Mouse (Mus musculus): ENCODE results near the gene Ddx54. TPM values are rescaled to one million over a fixed set of nuclear protein-coding genes. Genes with fewer than 3 reads are reported as not detected.

Gene Ddx54
- polyA plus RNA-seq, 1 experiment from 2014 or later: 41.9 TPM

DNA sequence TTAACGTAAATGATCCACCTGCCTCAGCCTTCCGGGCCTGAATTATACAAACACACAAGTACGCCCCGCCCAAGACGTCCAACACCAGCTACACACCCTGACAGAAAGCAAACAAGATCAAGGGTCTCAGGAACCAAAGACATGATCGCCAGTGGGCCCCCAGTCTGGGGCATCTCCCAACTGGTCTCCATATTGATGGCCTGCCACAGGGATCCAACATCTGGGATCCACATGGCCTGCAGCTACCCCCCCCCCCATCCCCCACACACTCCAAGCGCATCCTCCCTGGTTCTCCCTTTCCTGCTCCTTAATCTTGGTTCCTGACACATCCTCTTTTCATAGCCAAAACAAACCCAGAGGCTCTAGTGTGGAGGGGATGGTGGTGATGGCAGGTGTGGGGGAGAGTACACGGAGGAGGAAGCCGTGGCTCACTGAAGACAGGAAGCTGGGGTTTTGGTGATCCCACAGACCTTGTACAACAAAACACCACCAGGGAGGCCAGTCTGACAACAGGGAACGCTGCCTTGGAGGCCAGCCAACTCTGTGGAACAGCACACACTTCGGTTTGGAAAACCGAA lies 33.9 kb upstream of the Ddx54 start:
- peak overlapping the region; percentile 82 for H3K27ac ChIP-seq (ENCODE audit: low read length)
- 24% methylated on average over 12 of the region's 12 CpGs for WGBS
- H3K36me3 ChIP-seq (ENCODE audit: control insufficient read depth, insufficient read depth, low read length): peaks cover 4% of the 10 kb centered on the region; the same call in 1 of the 2 replicates
- ATAC-seq (ENCODE audit: insufficient read depth, low FRiP score): peak; percentile 14
- H3K27me3 ChIP-seq (ENCODE audit: control insufficient read depth, insufficient read depth, low read length): no peaks in the 10 kb centered on the region
- H3K4me2 ChIP-seq (ENCODE audit: low read depth, low read length): peak overlapping the region; percentile 35; the same call in 1 of the 2 replicates
- peaks cover 36% of the 10 kb centered on the region for H3K4me1 ChIP-seq (ENCODE audit: control insufficient read depth, insufficient read depth, low read length)
- no peaks in the 10 kb centered on the region for H3K9me3 ChIP-seq (replicated peaks; ENCODE audit: control insufficient read depth, low read length)
- peak overlapping the region; percentile 34 for H3K9ac ChIP-seq (ENCODE audit: low read length)
- no peak overlapping the region for H3K4me3 ChIP-seq (replicated peaks; ENCODE audit: low read length)

- WGBS: 41% methylated on average over 26 of the region's 26 CpGs
- peaks cover 36% of the 10 kb centered on the region for H3K4me1 ChIP-seq (ENCODE audit: control insufficient read depth, insufficient read depth, low read length)
- H3K36me3 ChIP-seq (ENCODE audit: control insufficient read depth, insufficient read depth, low read length): peaks cover 4% of the 10 kb centered on the region; the same call in 1 of the 2 replicates
- H3K4me3 ChIP-seq (replicated peaks; ENCODE audit: low read length): no peak overlapping the region
- peak overlapping the region; percentile 82 for H3K27ac ChIP-seq (ENCODE audit: low read length)
- peak overlapping the region; percentile 35; the same call in 1 of the 2 replicates for H3K4me2 ChIP-seq (ENCODE audit: low read depth, low read length)
- H3K9me3 ChIP-seq (replicated peaks; ENCODE audit: control insufficient read depth, low read length): no peaks in the 10 kb centered on the region
- H3K27me3 ChIP-seq (ENCODE audit: control insufficient read depth, insufficient read depth, low read length): no peaks in the 10 kb centered on the region
- peak overlapping the region; percentile 34 for H3K9ac ChIP-seq (ENCODE audit: low read length)
- ATAC-seq (ENCODE audit: insufficient read depth, low FRiP score): peak; percentile 23; the same call in 1 of the 2 replicates
These were observed 33.2 kb upstream of the Ddx54 start for GRCm38 (mm10) chr5:120579211-120579897.

GRCm38 (mm10) chr5:120579898-120580626 lies 32.5 kb upstream of the Ddx54 start:
- no peak overlapping the region for H3K4me2 ChIP-seq (ENCODE audit: low read depth, low read length)
- WGBS: 90% methylated on average over 26 of the region's 26 CpGs
- peak overlapping the region; percentile 82 for H3K27ac ChIP-seq (ENCODE audit: low read length)

DNA sequence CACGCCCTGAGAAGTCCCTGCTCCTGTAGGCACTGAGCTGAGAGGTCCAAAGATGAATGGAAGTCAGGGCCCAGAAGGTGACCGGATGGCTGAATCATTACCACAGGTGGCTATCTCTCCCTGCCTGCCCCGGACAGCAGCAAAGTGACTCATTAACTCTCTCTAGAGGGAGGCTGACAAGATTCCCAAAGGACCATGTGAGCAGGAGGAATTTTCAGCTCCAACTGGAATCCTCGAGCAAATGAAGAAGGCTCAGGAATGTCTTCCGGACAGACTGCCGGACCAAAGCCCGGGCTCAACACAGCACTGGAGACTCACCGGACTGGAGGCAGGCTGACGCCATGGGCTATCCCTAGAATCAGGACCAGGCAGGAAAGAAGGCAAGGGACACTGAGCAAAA lies 30.5 kb upstream of the Ddx54 start:
- Histone ChIP-seq H3K4me3 (replicated peaks; ENCODE audit: low read length) (no peak overlapping the region), H3K9ac (ENCODE audit: low read length) (no peak overlapping the region), H3K27ac (ENCODE audit: low read length) (no peak overlapping the region), H3K9me3 (replicated peaks; ENCODE audit: control insufficient read depth, low read length) (no peaks in the 10 kb centered on the region), H3K4me1 (ENCODE audit: control insufficient read depth, insufficient read depth, low read length) (peaks cover 40% of the 10 kb centered on the region), H3K36me3 (ENCODE audit: control insufficient read depth, insufficient read depth, low read length) (peaks cover 4% of the 10 kb centered on the region; the same call in 1 of the 2 replicates), H3K4me2 (ENCODE audit: low read depth, low read length) (no peak overlapping the region), H3K27me3 (ENCODE audit: control insufficient read depth, insufficient read depth, low read length) (no peaks in the 10 kb centered on the region)
- ATAC-seq (ENCODE audit: insufficient read depth, low FRiP score): no peak
- 75% methylated on average over 9 of the region's 9 CpGs for WGBS

More at GRCm38 (mm10) chr5:120579898-120580626, 32.5 kb upstream of the Ddx54 start:
- Histone ChIP-seq H3K27me3 (ENCODE audit: control insufficient read depth, insufficient read depth, low read length) (no peaks in the 10 kb centered on the region), H3K4me3 (replicated peaks; ENCODE audit: low read length) (no peak overlapping the region), H3K9ac (ENCODE audit: low read length) (peak overlapping the region; percentile 34; the same call in 1 of the 2 replicates), H3K9me3 (replicated peaks; ENCODE audit: control insufficient read depth, low read length) (no peaks in the 10 kb centered on the region), H3K4me1 (ENCODE audit: control insufficient read depth, insufficient read depth, low read length) (peaks cover 36% of the 10 kb centered on the region), H3K36me3 (ENCODE audit: control insufficient read depth, insufficient read depth, low read length) (peaks cover 4% of the 10 kb centered on the region; the same call in 1 of the 2 replicates)
- no peak for ATAC-seq (ENCODE audit: insufficient read depth, low FRiP score)

DNA sequence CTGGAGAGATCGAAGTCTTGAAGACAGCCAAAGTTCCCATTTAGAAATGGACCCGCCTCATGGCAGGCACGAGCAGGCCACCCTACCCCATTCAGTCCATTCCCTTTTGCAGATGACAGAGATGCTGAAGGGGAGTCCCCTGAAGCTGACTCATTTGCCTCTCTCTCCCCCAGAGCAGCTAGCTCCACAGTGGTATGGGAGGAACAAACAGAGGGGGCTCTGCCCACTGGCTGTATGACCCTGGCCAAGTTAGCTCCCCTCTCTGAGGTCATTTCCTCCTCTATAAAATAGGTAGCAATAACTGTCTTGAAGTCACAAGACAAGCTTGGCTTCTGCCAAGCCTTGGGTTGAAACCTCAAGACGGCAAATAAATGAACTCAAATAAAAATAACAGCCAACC lies 29.0 kb upstream of the Ddx54 start:
- Histone ChIP-seq H3K4me2 (ENCODE audit: low read depth, low read length) (no peak overlapping the region), H3K4me3 (replicated peaks; ENCODE audit: low read length) (no peak overlapping the region), H3K9ac (ENCODE audit: low read length) (no peak overlapping the region), H3K9me3 (replicated peaks; ENCODE audit: control insufficient read depth, low read length) (no peaks in the 10 kb centered on the region), H3K4me1 (ENCODE audit: control insufficient read depth, insufficient read depth, low read length) (peaks cover 36% of the 10 kb centered on the region), H3K27ac (ENCODE audit: low read length) (no peak overlapping the region), H3K36me3 (ENCODE audit: control insufficient read depth, insufficient read depth, low read length) (peaks cover 4% of the 10 kb centered on the region; the same call in 1 of the 2 replicates), H3K27me3 (ENCODE audit: control insufficient read depth, insufficient read depth, low read length) (no peaks in the 10 kb centered on the region)
- 89% methylated on average over 4 of the region's 4 CpGs for WGBS
- ATAC-seq (ENCODE audit: insufficient read depth, low FRiP score): no peak

- Histone ChIP-seq H3K9ac (ENCODE audit: low read length) (no peak overlapping the region), H3K27me3 (ENCODE audit: control insufficient read depth, insufficient read depth, low read length) (no peaks in the 10 kb centered on the region), H3K4me2 (ENCODE audit: low read depth, low read length) (no peak overlapping the region), H3K9me3 (replicated peaks; ENCODE audit: control insufficient read depth, low read length) (no peaks in the 10 kb centered on the region), H3K27ac (ENCODE audit: low read length) (no peak overlapping the region), H3K36me3 (ENCODE audit: control insufficient read depth, insufficient read depth, low read length) (peaks cover 4% of the 10 kb centered on the region; the same call in 1 of the 2 replicates), H3K4me1 (ENCODE audit: control insufficient read depth, insufficient read depth, low read length) (peaks cover 25% of the 10 kb centered on the region), H3K4me3 (replicated peaks; ENCODE audit: low read length) (no peak overlapping the region)
- ATAC-seq (ENCODE audit: insufficient read depth, low FRiP score): no peak
- 54% methylated on average over 15 of the region's 15 CpGs for WGBS
These were observed 27.6 kb upstream of the Ddx54 start for GRCm38 (mm10) chr5:120584968-120585367.

DNA sequence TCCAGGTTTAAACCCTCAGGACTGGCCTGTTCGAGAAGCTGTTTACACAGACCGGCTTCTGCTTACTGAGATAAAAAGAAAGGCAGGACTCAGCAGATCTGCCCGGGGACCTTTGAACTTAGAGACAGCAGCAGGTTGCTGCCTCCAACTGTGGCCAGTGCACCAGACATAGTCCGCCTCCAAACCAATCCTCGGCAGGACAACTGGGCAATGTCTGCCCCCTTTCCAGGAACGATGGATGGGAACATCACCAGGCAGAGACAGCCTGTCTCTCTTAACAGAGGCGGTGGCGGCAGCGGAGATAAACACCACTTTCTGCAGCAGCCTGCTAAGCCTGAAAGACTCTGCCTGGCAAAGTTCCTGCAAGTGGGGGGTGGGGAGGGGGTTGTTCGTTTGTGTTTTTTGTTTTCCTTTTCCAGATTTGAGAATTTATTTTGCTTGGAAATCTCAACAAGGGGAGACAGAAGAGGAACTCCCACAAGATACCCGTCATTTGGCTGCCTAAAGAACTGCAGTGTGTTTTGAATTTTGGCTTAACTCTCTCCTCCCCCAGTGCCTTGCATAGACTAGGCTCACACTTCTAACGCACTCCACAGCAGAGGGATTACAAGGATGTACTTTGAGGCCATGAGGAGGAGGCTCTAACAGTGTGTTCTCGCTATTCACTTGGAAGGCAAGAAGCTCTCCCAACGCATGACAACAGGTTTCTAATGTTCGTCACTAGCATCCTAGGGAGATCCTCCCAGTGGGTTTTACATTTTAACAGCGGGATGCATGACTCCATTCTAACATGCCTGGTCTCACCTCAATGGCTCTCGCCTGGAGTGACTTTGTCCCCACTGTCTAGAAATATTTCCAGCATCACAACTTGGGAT lies 25.6 kb upstream of the Ddx54 start:
- H3K4me2 ChIP-seq (ENCODE audit: low read depth, low read length): peak overlapping the region; percentile 88
- peak overlapping the region; percentile 34 for H3K27ac ChIP-seq (ENCODE audit: low read length)
- ATAC-seq (ENCODE audit: insufficient read depth, low FRiP score): no peak
- H3K36me3 ChIP-seq (ENCODE audit: control insufficient read depth, insufficient read depth, low read length): peaks cover 4% of the 10 kb centered on the region; the same call in 1 of the 2 replicates
- 0 out of 2 replicates have a peak, but pooled peaks cover 4% of the 10 kb centered on the region for H3K9me3 ChIP-seq (replicated peaks; ENCODE audit: control insufficient read depth, low read length)
- WGBS: 7% methylated on average over 17 of the region's 17 CpGs
- H3K4me1 ChIP-seq (ENCODE audit: control insufficient read depth, insufficient read depth, low read length): peaks cover 22% of the 10 kb centered on the region
- peak overlapping the region; percentile 89 for H3K9ac ChIP-seq (ENCODE audit: low read length)
- no peaks in the 10 kb centered on the region for H3K27me3 ChIP-seq (ENCODE audit: control insufficient read depth, insufficient read depth, low read length)
- H3K4me3 ChIP-seq (replicated peaks; ENCODE audit: low read length): peak overlapping the region; percentile 78

DNA sequence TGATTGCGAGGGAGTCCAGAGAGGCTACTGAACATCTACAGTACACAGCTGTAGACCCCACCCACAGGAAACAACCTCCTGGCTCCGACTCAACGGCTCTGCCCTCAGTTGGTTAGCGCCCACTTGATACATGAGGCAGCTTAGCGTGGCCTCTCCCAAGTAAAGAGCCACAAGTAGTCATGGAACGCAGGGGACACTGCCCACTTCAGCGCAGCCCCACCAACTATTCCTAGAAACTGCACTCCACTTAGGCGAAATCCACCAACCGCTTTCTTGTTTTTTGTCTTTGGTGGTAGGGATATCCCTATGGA lies 25.0 kb upstream of the Ddx54 start:
- H3K27ac ChIP-seq (ENCODE audit: low read length): peak overlapping the region; percentile 34
- H3K4me2 ChIP-seq (ENCODE audit: low read depth, low read length): peak overlapping the region; percentile 88
- peak overlapping the region; percentile 89 for H3K9ac ChIP-seq (ENCODE audit: low read length)
- no peak for ATAC-seq (ENCODE audit: insufficient read depth, low FRiP score)
- WGBS: 14% methylated on average over 9 of the region's 9 CpGs
- peaks cover 22% of the 10 kb centered on the region for H3K4me1 ChIP-seq (ENCODE audit: control insufficient read depth, insufficient read depth, low read length)
- peaks cover 4% of the 10 kb centered on the region; the same call in 1 of the 2 replicates for H3K36me3 ChIP-seq (ENCODE audit: control insufficient read depth, insufficient read depth, low read length)
- 0 out of 2 replicates have a peak, but pooled peaks cover 8% of the 10 kb centered on the region for H3K9me3 ChIP-seq (replicated peaks; ENCODE audit: control insufficient read depth, low read length)
- peak overlapping the region; percentile 78 for H3K4me3 ChIP-seq (replicated peaks; ENCODE audit: low read length)
- H3K27me3 ChIP-seq (ENCODE audit: control insufficient read depth, insufficient read depth, low read length): no peaks in the 10 kb centered on the region

Data from stomach, embryonic 16.5 days (tissue).